8 mouse cellular contexts compared by ENCODE assay signal in the genomic region with DNA sequence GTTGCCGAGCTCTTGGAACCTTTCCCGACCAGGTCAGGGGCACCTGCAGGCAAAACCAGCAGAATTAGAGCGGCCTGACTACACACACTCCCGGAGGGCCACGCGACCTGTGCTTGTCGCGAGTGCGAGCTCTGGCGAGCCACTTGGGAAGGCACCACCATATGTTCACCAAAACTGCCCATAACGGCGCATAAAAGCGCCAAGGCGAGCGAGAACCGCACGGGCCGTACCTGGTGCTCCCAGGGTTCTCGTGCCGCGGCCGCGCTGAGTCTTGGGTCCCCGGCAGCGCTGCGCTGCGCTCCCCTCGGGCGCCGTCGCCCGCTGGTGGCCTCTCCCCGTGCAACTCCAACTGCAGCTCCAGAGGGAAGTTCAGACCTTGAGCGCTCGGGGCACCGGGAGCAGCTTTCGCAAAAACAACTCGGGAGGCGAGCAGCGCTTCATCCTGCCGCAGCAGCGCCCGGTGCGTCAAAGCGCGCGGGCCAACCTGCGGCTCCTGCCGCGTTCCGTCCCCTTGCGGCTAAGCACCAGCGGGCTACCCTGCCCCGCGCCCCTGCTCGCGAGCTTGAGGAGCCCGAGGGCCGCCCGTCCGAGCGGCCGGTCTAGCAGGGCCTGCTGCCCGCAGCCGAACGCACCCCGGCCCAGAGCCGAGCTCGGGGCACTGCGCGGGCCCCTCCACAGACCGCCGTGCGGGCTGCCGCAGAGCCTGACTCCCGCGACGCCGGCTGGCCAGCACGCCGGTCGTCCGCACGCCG. TPM values are rescaled to one million over a fixed set of nuclear protein-coding genes. Genes with fewer than 3 reads are reported as not detected.
DNase-seq lines count a peak whose midpoint lies in the region; ATAC-seq and TF ChIP-seq lines count a peak whose summit lies in the region.

No protein-coding gene starts in this region.

- H3K9ac ChIP-seq in kidney, embryonic 15.5 days = peak overlapping the region; percentile 70

- H3K79me3 ChIP-seq in C2C12 (ENCODE audit: low read depth) = no peaks in the 10 kb centered on the region

- H3K4me2 ChIP-seq in kidney, embryonic 15.5 days = peak overlapping the region; percentile 95

- no peaks in the 10 kb centered on the region for H3K79me2 ChIP-seq in C2C12 (ENCODE audit: control insufficient read depth, insufficient read depth)

- H3K4me1 ChIP-seq in kidney, embryonic 15.5 days = peaks cover 31% of the 10 kb centered on the region
- H3K4me1 ChIP-seq in lung, adult 2 months (ENCODE audit: control insufficient read depth, insufficient read depth, low read length) = peaks cover 24% of the 10 kb centered on the region

- H3K9me3 ChIP-seq in kidney, embryonic 15.5 days (replicated peaks) = no peaks in the 10 kb centered on the region

- TF ChIP-seq POLR2A in lung, adult 2 months (IDR thresholded peaks at IDR 0.05; ENCODE audit: borderline replicate concordance, extremely low read depth, low read depth, low read length) = no peak

- H3K4me3 ChIP-seq in C2C12 (ENCODE audit: insufficient read depth, poor library complexity, severe bottlenecking) = peak overlapping the region; percentile 47
- peak overlapping the region; percentile 78 for H3K4me3 ChIP-seq in kidney, embryonic 15.5 days (replicated peaks)
- H3K4me3 ChIP-seq in lung, adult 2 months (replicated peaks; ENCODE audit: extremely low read depth, low read depth, low read length) = peak overlapping the region; percentile 74

- peak overlapping the region; percentile 76 for H3K27ac ChIP-seq in kidney, embryonic 15.5 days

- DNase-seq in MN1 (ENCODE audit: low spot score) (peak; percentile 57), adipocyte (ENCODE audit: low spot score) (no peak)
- DNase-seq in cerebellum, postnatal 14 days = peak; percentile 71 to 75
- peak; percentile 35 for DNase-seq in heart, adult 8-10 months (ENCODE audit: low spot score)
- DNase-seq in lung, adult 2 months = peak; percentile 70
- peak; percentile 50 for DNase-seq in ovary, adult 18-20 months (ENCODE audit: low spot score)

- H3ac ChIP-seq in C2C12 (ENCODE audit: control insufficient read depth, insufficient read length, low read depth) = peak overlapping the region; percentile 59

- WGBS in kidney, embryonic 15.5 days = under 1% methylated on average over 83 of the region's 85 CpGs
- WGBS in lung, adult 2 months = under 1% methylated on average over 82 of the region's 85 CpGs

- TF ChIP-seq CTCF in C2C12 (IDR thresholded peaks at IDR 0.05; ENCODE audit: control insufficient read depth, insufficient read depth, insufficient read length) = no peak
- no peak for TF ChIP-seq CTCF in lung, adult 2 months (IDR thresholded peaks at IDR 0.05; ENCODE audit: insufficient read depth, low read length)

- peak; percentile 89 for ATAC-seq in kidney, embryonic 15.5 days (replicated peaks; ENCODE audit: low FRiP score)

- H3K36me3 ChIP-seq in C2C12 (ENCODE audit: control insufficient read depth, insufficient read depth) = no peaks in the 10 kb centered on the region
- H3K36me3 ChIP-seq in kidney, embryonic 15.5 days = no peaks in the 10 kb centered on the region

- H3K27me3 ChIP-seq in C2C12 (ENCODE audit: control insufficient read depth, insufficient read depth, insufficient read length) = no peaks in the 10 kb centered on the region
- H3K27me3 ChIP-seq in kidney, embryonic 15.5 days = peaks cover 24% of the 10 kb centered on the region

TF ChIP-seq in C2C12, 6 proteins besides CTCF, POLR2A, EP300 and RAD21:
- TF ChIP-seq USF1 (IDR thresholded peaks at IDR 0.05; ENCODE audit: low read depth) = no peak
- no peak for TF ChIP-seq FOSL1 (IDR thresholded peaks at IDR 0.05; ENCODE audit: insufficient read depth, low read length, poor library complexity, severe bottlenecking)
- TF ChIP-seq CEBPB (IDR thresholded peaks at IDR 0.05; ENCODE audit: low read depth) = no peak
- TF ChIP-seq MAX (IDR thresholded peaks at IDR 0.05) = no peak
- no peak for TF ChIP-seq MYOD1 (IDR thresholded peaks at IDR 0.05; ENCODE audit: control insufficient read depth, insufficient read length, low read depth)
- TF ChIP-seq MYOG (IDR thresholded peaks at IDR 0.05; ENCODE audit: control insufficient read depth, extremely low read depth, insufficient read length) = no peak

RNA-seq across cellular contexts. Expression of gene Adcy9, which starts 0.6 kb away (rescaled TPM):
- 2.2 TPM for polyA plus RNA-seq in C2C12 (2012; fragmentation: generic; extraction: Trizol)
- total RNA-seq in heart, adult 8-10 months (2022) = 10 to 100 TPM; 21.7 to 24.0 (median 23.2) TPM
- polyA plus RNA-seq in kidney, embryonic 15.5 days (2015; fragmentation: Nextera tagmentation; extraction: Ambion mirVana) = 1.2 TPM in 2 replicates
- polyA plus RNA-seq in lung, adult 2 months (2012; rRNA removed) = 19.8 and 20.8 TPM in 2 replicates
